Mouse (Mus musculus): ENCODE results near the gene Trpc4. TPM values are rescaled to one million over a fixed set of nuclear protein-coding genes. Genes with fewer than 3 reads are reported as not detected.

Trpc4 gene
- total and polyA plus RNA-seq, 3 experiments = not detected

DNA sequence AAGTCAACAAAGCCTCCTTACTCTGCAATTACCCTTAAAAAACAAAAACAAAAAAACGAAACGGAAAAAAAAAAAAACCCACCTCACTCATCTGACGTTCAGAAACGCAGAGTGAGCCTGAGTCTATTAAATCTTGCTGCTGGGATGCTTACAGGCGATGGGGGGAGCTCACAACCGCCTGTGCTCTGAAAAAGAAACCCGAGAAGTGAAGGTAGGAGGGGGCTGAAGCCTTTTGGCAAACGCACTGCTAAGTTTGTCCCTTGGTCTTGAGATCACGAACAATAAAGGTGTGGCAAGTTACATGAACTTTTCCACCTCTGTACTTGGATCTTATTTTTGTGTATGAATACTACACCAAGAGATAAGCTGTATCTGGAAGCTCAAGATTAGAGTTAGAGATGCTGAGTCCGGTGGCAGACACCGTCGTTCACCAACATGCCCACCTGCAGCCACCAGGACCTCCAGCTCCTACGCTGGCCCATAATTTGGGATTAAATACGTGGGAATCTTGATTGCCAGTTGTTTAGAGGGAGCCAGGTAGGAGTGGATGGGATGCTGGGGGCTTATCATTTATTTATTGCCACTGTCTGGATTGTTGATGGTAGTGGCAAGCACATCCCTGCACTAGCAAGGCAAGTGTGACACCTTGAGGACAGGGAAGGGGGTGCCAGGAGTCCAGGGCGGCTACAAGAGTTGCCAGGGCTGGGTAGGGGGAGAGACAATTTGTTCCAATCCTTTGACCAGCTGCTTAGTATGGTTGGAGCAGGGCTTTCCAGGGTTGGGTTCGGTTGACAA, 794 bp upstream of the Trpc4 start:
- in situ Hi-C loops (cut with MboI; ENCODE audit: low pct_ligation_motif_present, low pct_unique_long_range_greater_than_20kb, low sequenced_read_pairs) = loop anchor here (25.0 kb wide), 1 partner anchor 418 kb away; no protein-coding TSS in a partner anchor
- Histone ChIP-seq H3K9me3 (replicated peaks; ENCODE audit: low read length) (no peaks in the 10 kb centered on the region), H3K27ac (ENCODE audit: insufficient read depth, low read depth) (no peak overlapping the region), H3K4me3 (replicated peaks in 1 of 3; ENCODE audit: low read depth in 2 of 3, low read length in 2 of 3, poor library complexity in 1 of 3) (no peak overlapping the region), H3K36me3 (replicated peaks in 1 of 2; ENCODE audit: control insufficient read depth in 1 of 2, insufficient read depth in 1 of 2, low read length in 1 of 2) (no peaks in the 10 kb centered on the region), H3K79me2 (replicated peaks; ENCODE audit: control insufficient read depth, extremely low read depth, insufficient read depth, poor library complexity, severe bottlenecking) (no peaks in the 10 kb centered on the region), H3K4me1 (ENCODE audit: control insufficient read depth in 1 of 2, insufficient read depth in 2 of 2) (no peaks in the 10 kb centered on the region), H3K4me2 (ENCODE audit: insufficient read depth, low read depth, poor library complexity, severe bottlenecking) (0 out of 2 replicates have a peak overlapping the region, but pooled peaks have one; percentile 27), H3K9ac (ENCODE audit: insufficient read depth, low read depth) (no peak overlapping the region), H3K27me3 (replicated peaks) (no peaks in the 10 kb centered on the region)
- TF ChIP-seq RAD21 (IDR thresholded peaks at IDR 0.05; ENCODE audit: low read depth, low read length) = peak; percentile 62
- TF ChIP-seq CTCF (conservative IDR thresholded peaks at IDR 0.05 in 1 of 2, IDR thresholded peaks at IDR 0.05 in 1 of 2; ENCODE audit: low read depth in 2 of 2, low read length in 2 of 2) = peak in 1 of 2 experiments; percentile 56; a peak in 2 of 4 replicates
- TF ChIP-seq SMC3 (IDR thresholded peaks at IDR 0.05; ENCODE audit: low read depth, low read length) = peak; percentile 46
- TF ChIP-seq POLR2A (IDR thresholded peaks at IDR 0.05; ENCODE audit: low read depth, low read length) = no peak
- dilution Hi-C loops (cut with MboI; ENCODE audit: extremely low pct_ligation_motif_present, extremely low pct_unique_long_range_greater_than_20kb, low sequenced_read_pairs) = no loop called here
- peak; percentile 6 for DNase-seq (ENCODE audit: extremely low read depth)

DNA sequence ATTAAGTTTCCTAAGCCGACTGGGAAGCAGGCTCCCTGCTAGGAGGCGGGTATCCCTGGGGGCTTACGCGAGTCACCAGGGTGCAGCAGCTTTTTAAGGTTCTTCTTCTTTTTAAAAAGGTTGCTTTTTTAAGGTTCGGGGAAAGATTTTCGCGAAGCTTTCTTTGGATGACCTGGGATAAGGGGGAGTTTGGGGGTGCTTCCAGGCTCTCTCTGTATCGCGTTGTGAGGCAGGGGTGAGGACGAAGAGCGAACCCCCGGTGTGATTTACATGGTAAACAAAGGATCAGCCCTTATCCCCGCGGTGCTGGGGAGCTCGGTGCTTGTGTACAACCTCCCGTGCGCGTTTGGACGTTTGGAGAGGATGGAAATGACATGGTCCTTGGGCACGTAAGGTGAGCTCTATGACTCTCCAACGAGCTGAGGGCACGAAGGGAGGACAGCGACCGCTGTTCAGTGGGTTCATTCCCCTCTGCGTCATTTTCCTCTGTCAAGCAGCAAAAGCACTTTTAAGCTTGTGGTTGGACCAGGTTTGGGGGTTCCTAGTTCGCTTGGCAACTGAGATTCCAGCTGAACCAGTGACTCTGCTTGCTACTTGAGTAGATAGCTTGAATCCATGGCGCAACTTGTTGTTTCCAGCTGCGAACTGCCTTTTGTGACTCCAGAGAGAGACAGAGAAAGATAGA, 623 bp downstream of the Trpc4 start:
- Histone ChIP-seq H3K4me1 (ENCODE audit: control insufficient read depth in 1 of 2, insufficient read depth in 2 of 2) (no peaks in the 10 kb centered on the region), H3K27ac (ENCODE audit: insufficient read depth, low read depth) (no peak overlapping the region), H3K4me2 (ENCODE audit: insufficient read depth, low read depth, poor library complexity, severe bottlenecking) (no peak overlapping the region), H3K27me3 (replicated peaks) (no peaks in the 10 kb centered on the region), H3K36me3 (replicated peaks in 1 of 2; ENCODE audit: control insufficient read depth in 1 of 2, insufficient read depth in 1 of 2, low read length in 1 of 2) (no peaks in the 10 kb centered on the region), H3K9ac (ENCODE audit: insufficient read depth, low read depth) (no peak overlapping the region), H3K4me3 (replicated peaks in 1 of 3; ENCODE audit: low read depth in 2 of 3, low read length in 2 of 3, poor library complexity in 1 of 3) (no peak overlapping the region), H3K79me2 (replicated peaks; ENCODE audit: control insufficient read depth, extremely low read depth, insufficient read depth, poor library complexity, severe bottlenecking) (no peaks in the 10 kb centered on the region), H3K9me3 (replicated peaks; ENCODE audit: low read length) (no peaks in the 10 kb centered on the region)
- in situ Hi-C loops (cut with MboI; ENCODE audit: low pct_ligation_motif_present, low pct_unique_long_range_greater_than_20kb, low sequenced_read_pairs) = loop anchor here (25.0 kb wide), 1 partner anchor 419 kb away; no protein-coding TSS in a partner anchor
- dilution Hi-C loops (cut with MboI; ENCODE audit: extremely low pct_ligation_motif_present, extremely low pct_unique_long_range_greater_than_20kb, low sequenced_read_pairs) = no loop called here
- TF ChIP-seq MXI1 (IDR thresholded peaks at IDR 0.05; ENCODE audit: low read depth, low read length) (no peak), RCOR1 (conservative IDR thresholded peaks at IDR 0.05; ENCODE audit: low read depth, low read length) (no peak), ZNF384 (IDR thresholded peaks at IDR 0.05; ENCODE audit: low read depth, low read length) (no peak), PAX5 (IDR thresholded peaks at IDR 0.05; ENCODE audit: low read length) (no peak), UBTF (IDR thresholded peaks at IDR 0.05; ENCODE audit: low read depth, low read length) (no peak), ZMIZ1 (IDR thresholded peaks at IDR 0.05; ENCODE audit: low read depth, low read length) (no peak), BHLHE40 (IDR thresholded peaks at IDR 0.05; ENCODE audit: low read depth, low read length) (no peak), CTCF (conservative IDR thresholded peaks at IDR 0.05 in 1 of 2, IDR thresholded peaks at IDR 0.05 in 1 of 2; ENCODE audit: low read depth in 2 of 2, low read length in 2 of 2) (no peak), KAT2A (IDR thresholded peaks at IDR 0.05; ENCODE audit: insufficient replicate concordance, low read length) (no peak), TCF12 (IDR thresholded peaks at IDR 0.05; ENCODE audit: low read depth, low read length) (no peak), MAX (IDR thresholded peaks at IDR 0.05; ENCODE audit: low read length) (no peak), ZKSCAN1 (IDR thresholded peaks at IDR 0.05; ENCODE audit: borderline replicate concordance, low read depth, low read length) (no peak), POLR2AphosphoS2 (IDR thresholded peaks at IDR 0.05; ENCODE audit: low read depth, low read length) (no peak), EP300 (IDR thresholded peaks at IDR 0.05; ENCODE audit: low read length) (no peak)
- no peak for DNase-seq (ENCODE audit: extremely low read depth)
